Mouse (Mus musculus): Measurements from ENCODE around the gene Bicra. TPM values are rescaled to one million over a fixed set of nuclear protein-coding genes. Genes with fewer than 3 reads are reported as not detected.
A peak's percentile ranks its signal among the peaks of the same experiment; 100 is the strongest.

The Bicra gene
- polyA plus RNA-seq, 1 experiment from 2014 or later = 4.7 TPM

GRCm38 (mm10) chr7:16012576-16013263 is 35.0 kb downstream of the Bicra start:
- no peak overlapping the region for H3K9ac ChIP-seq (ENCODE audit: low read length)
- 80% methylated on average over 11 of the region's 11 CpGs for WGBS
- H3K4me2 ChIP-seq (ENCODE audit: low read depth, low read length) = no peak overlapping the region
- H3K36me3 ChIP-seq (ENCODE audit: control insufficient read depth, insufficient read depth) = no peaks in the 10 kb centered on the region
- peaks cover 14% of the 10 kb centered on the region for H3K4me1 ChIP-seq (ENCODE audit: control insufficient read depth, insufficient read depth, low read length)
- H3K4me3 ChIP-seq (ENCODE audit: low read length) = no peak overlapping the region
- H3K27me3 ChIP-seq (ENCODE audit: control insufficient read depth, insufficient read depth, low read length) = no peaks in the 10 kb centered on the region
- no peak overlapping the region for H3K27ac ChIP-seq (ENCODE audit: low read length)
- no peaks in the 10 kb centered on the region for H3K9me3 ChIP-seq (replicated peaks; ENCODE audit: control insufficient read depth, low read length)
- ATAC-seq (replicated peaks; ENCODE audit: extremely low read depth, insufficient read depth, low FRiP score) = no peak

GRCm38 (mm10) chr7:16011418-16012085 is 36.2 kb downstream of the Bicra start:
- peaks cover 14% of the 10 kb centered on the region for H3K4me1 ChIP-seq (ENCODE audit: control insufficient read depth, insufficient read depth, low read length)
- no peaks in the 10 kb centered on the region for H3K27me3 ChIP-seq (ENCODE audit: control insufficient read depth, insufficient read depth, low read length)
- H3K9me3 ChIP-seq (replicated peaks; ENCODE audit: control insufficient read depth, low read length) = no peaks in the 10 kb centered on the region
- WGBS = 60% methylated on average over 7 of the region's 7 CpGs
- H3K4me2 ChIP-seq (ENCODE audit: low read depth, low read length) = no peak overlapping the region
- H3K36me3 ChIP-seq (ENCODE audit: control insufficient read depth, insufficient read depth) = no peaks in the 10 kb centered on the region
- no peak for ATAC-seq (replicated peaks; ENCODE audit: extremely low read depth, insufficient read depth, low FRiP score)
- H3K27ac ChIP-seq (ENCODE audit: low read length) = no peak overlapping the region
- no peak overlapping the region for H3K9ac ChIP-seq (ENCODE audit: low read length)
- no peak overlapping the region for H3K4me3 ChIP-seq (ENCODE audit: low read length)

- Histone ChIP-seq H3K27me3 (ENCODE audit: control insufficient read depth, insufficient read depth, low read length) (no peaks in the 10 kb centered on the region), H3K4me1 (ENCODE audit: control insufficient read depth, insufficient read depth, low read length) (peaks cover 14% of the 10 kb centered on the region), H3K36me3 (ENCODE audit: control insufficient read depth, insufficient read depth) (no peaks in the 10 kb centered on the region), H3K27ac (ENCODE audit: low read length) (no peak overlapping the region), H3K9ac (ENCODE audit: low read length) (no peak overlapping the region), H3K9me3 (replicated peaks; ENCODE audit: control insufficient read depth, low read length) (no peaks in the 10 kb centered on the region), H3K4me2 (ENCODE audit: low read depth, low read length) (no peak overlapping the region), H3K4me3 (ENCODE audit: low read length) (no peak overlapping the region)
- ATAC-seq (replicated peaks; ENCODE audit: extremely low read depth, insufficient read depth, low FRiP score) = no peak
- WGBS = 49% methylated on average over 5 of the region's 5 CpGs
Observed at GRCm38 (mm10) chr7:16010649-16011048, 37.1 kb downstream of the Bicra start.

- no peak for ATAC-seq (replicated peaks; ENCODE audit: extremely low read depth, insufficient read depth, low FRiP score)
- Histone ChIP-seq H3K4me2 (ENCODE audit: low read depth, low read length) (no peak overlapping the region), H3K27me3 (ENCODE audit: control insufficient read depth, insufficient read depth, low read length) (no peaks in the 10 kb centered on the region), H3K4me1 (ENCODE audit: control insufficient read depth, insufficient read depth, low read length) (peaks cover 16% of the 10 kb centered on the region), H3K4me3 (ENCODE audit: low read length) (no peak overlapping the region), H3K9me3 (replicated peaks; ENCODE audit: control insufficient read depth, low read length) (no peaks in the 10 kb centered on the region), H3K27ac (ENCODE audit: low read length) (no peak overlapping the region), H3K36me3 (ENCODE audit: control insufficient read depth, insufficient read depth) (no peaks in the 10 kb centered on the region), H3K9ac (ENCODE audit: low read length) (no peak overlapping the region)
- WGBS = 87% methylated on average over 7 of the region's 7 CpGs
Observed at GRCm38 (mm10) chr7:16009636-16010035, 38.1 kb downstream of the Bicra start.

GRCm38 (mm10) chr7:16005020-16005419 is 42.7 kb downstream of the Bicra start:
- ATAC-seq (replicated peaks; ENCODE audit: extremely low read depth, insufficient read depth, low FRiP score) = no peak; the same call in 1 of the 2 replicates
- Histone ChIP-seq H3K9ac (ENCODE audit: low read length) (no peak overlapping the region), H3K27ac (ENCODE audit: low read length) (no peak overlapping the region), H3K27me3 (ENCODE audit: control insufficient read depth, insufficient read depth, low read length) (no peaks in the 10 kb centered on the region), H3K36me3 (ENCODE audit: control insufficient read depth, insufficient read depth) (no peaks in the 10 kb centered on the region), H3K9me3 (replicated peaks; ENCODE audit: control insufficient read depth, low read length) (no peaks in the 10 kb centered on the region), H3K4me1 (ENCODE audit: control insufficient read depth, insufficient read depth, low read length) (peaks cover 31% of the 10 kb centered on the region), H3K4me3 (ENCODE audit: low read length) (no peak overlapping the region), H3K4me2 (ENCODE audit: low read depth, low read length) (no peak overlapping the region)
- WGBS = 74% methylated on average over 3 of the region's 3 CpGs

- Histone ChIP-seq H3K4me2 (ENCODE audit: low read depth, low read length) (no peak overlapping the region), H3K27me3 (ENCODE audit: control insufficient read depth, insufficient read depth, low read length) (no peaks in the 10 kb centered on the region), H3K4me1 (ENCODE audit: control insufficient read depth, insufficient read depth, low read length) (peaks cover 31% of the 10 kb centered on the region), H3K27ac (ENCODE audit: low read length) (peak overlapping the region; percentile 14; the same call in 1 of the 2 replicates), H3K4me3 (ENCODE audit: low read length) (no peak overlapping the region), H3K9me3 (replicated peaks; ENCODE audit: control insufficient read depth, low read length) (no peaks in the 10 kb centered on the region), H3K36me3 (ENCODE audit: control insufficient read depth, insufficient read depth) (peaks cover 1% of the 10 kb centered on the region; the same call in 1 of the 2 replicates), H3K9ac (ENCODE audit: low read length) (no peak overlapping the region)
- ATAC-seq (replicated peaks; ENCODE audit: extremely low read depth, insufficient read depth, low FRiP score) = no peak
- WGBS = 66% methylated on average over 12 of the region's 12 CpGs
Observed at GRCm38 (mm10) chr7:16004177-16004856, 43.4 kb downstream of the Bicra start.

GRCm38 (mm10) chr7:16003032-16003431 is 44.7 kb downstream of the Bicra start:
- Histone ChIP-seq H3K4me1 (ENCODE audit: control insufficient read depth, insufficient read depth, low read length) (peaks cover 31% of the 10 kb centered on the region), H3K9ac (ENCODE audit: low read length) (no peak overlapping the region), H3K4me3 (ENCODE audit: low read length) (no peak overlapping the region), H3K36me3 (ENCODE audit: control insufficient read depth, insufficient read depth) (peaks cover 7% of the 10 kb centered on the region), H3K9me3 (replicated peaks; ENCODE audit: control insufficient read depth, low read length) (no peaks in the 10 kb centered on the region), H3K27ac (ENCODE audit: low read length) (peak overlapping the region; percentile 86; the same call in 1 of the 2 replicates), H3K4me2 (ENCODE audit: low read depth, low read length) (no peak overlapping the region), H3K27me3 (ENCODE audit: control insufficient read depth, insufficient read depth, low read length) (no peaks in the 10 kb centered on the region)
- WGBS = 59% methylated on average over 4 of the region's 4 CpGs
- no peak for ATAC-seq (replicated peaks; ENCODE audit: extremely low read depth, insufficient read depth, low FRiP score)

- peak overlapping the region; percentile 86 for H3K27ac ChIP-seq (ENCODE audit: low read length)
- 37% methylated on average over 5 of the region's 5 CpGs for WGBS
- no peak overlapping the region for H3K4me3 ChIP-seq (ENCODE audit: low read length)
- H3K9me3 ChIP-seq (replicated peaks; ENCODE audit: control insufficient read depth, low read length) = no peaks in the 10 kb centered on the region
- peaks cover 31% of the 10 kb centered on the region for H3K4me1 ChIP-seq (ENCODE audit: control insufficient read depth, insufficient read depth, low read length)
- no peaks in the 10 kb centered on the region for H3K27me3 ChIP-seq (ENCODE audit: control insufficient read depth, insufficient read depth, low read length)
- H3K36me3 ChIP-seq (ENCODE audit: control insufficient read depth, insufficient read depth) = peaks cover 7% of the 10 kb centered on the region
- peak overlapping the region; percentile 56; the same call in 1 of the 2 replicates for H3K9ac ChIP-seq (ENCODE audit: low read length)
- peak; percentile 76 for ATAC-seq (replicated peaks; ENCODE audit: extremely low read depth, insufficient read depth, low FRiP score)
- peak overlapping the region; percentile 28; the same call in 1 of the 2 replicates for H3K4me2 ChIP-seq (ENCODE audit: low read depth, low read length)
Observed at GRCm38 (mm10) chr7:16002171-16002570, 45.5 kb downstream of the Bicra start.

- H3K9ac ChIP-seq (ENCODE audit: low read length) = peak overlapping the region; percentile 56; the same call in 1 of the 2 replicates
Observed at GRCm38 (mm10) chr7:16001691-16002090, 46.0 kb downstream of the Bicra start.

More at GRCm38 (mm10) chr7:16001691-16002090, 46.0 kb downstream of the Bicra start:
- Histone ChIP-seq H3K27me3 (ENCODE audit: control insufficient read depth, insufficient read depth, low read length) (no peaks in the 10 kb centered on the region), H3K4me2 (ENCODE audit: low read depth, low read length) (peak overlapping the region; percentile 17; the same call in 1 of the 2 replicates), H3K36me3 (ENCODE audit: control insufficient read depth, insufficient read depth) (peaks cover 7% of the 10 kb centered on the region), H3K27ac (ENCODE audit: low read length) (peak overlapping the region; percentile 86), H3K9me3 (replicated peaks; ENCODE audit: control insufficient read depth, low read length) (no peaks in the 10 kb centered on the region), H3K4me3 (ENCODE audit: low read length) (no peak overlapping the region), H3K4me1 (ENCODE audit: control insufficient read depth, insufficient read depth, low read length) (peaks cover 31% of the 10 kb centered on the region)
- 85% methylated on average over 1 of the region's 1 CpGs for WGBS
- no peak; the same call in 1 of the 2 replicates for ATAC-seq (replicated peaks; ENCODE audit: extremely low read depth, insufficient read depth, low FRiP score)

All from heart, embryonic 16.5 days (tissue).